In the genomic region with DNA sequence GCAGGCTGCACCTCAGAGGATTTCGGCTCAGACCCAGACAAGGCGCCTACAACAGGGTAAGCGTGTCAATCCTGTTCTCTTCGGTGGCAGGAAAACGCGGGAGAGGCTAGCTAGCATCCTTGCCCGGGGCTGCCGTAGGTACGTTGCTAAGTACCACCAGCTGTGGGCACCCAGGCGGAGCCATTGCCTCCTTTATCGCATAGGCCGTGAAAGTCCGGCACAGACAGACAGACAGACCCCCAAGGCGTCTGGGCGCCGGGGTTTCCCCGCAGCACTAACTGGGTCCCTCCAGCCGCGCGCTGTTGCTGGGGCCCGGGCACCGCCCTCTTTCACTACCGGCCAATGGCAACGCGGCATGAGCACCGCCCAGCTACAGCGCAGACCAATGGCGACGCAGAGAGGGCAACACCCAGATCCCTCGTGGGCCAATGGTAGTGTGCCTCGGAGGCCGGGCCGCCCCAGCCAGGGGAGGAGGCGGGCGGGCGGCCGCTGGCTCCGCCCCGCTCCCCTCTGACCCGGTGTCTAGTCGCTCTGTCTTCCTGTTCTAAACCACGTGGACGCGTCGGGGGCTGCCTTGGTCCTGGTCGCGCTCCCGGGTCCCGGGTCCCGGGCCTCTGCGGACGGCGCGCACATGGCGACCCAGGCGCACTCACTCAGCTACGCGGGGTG, we compare ENCODE assay signal across 8 mouse cellular contexts. TPM values are rescaled to one million over a fixed set of nuclear protein-coding genes. Genes with fewer than 3 reads are reported as not detected.
A peak's percentile ranks its signal among the peaks of the same experiment; 100 is the strongest.
DNase-seq lines count a peak whose midpoint lies in the region; ATAC-seq and TF ChIP-seq lines count a peak whose summit lies in the region.

TSS of gene Rcl1 (plus strand) at position 502 of the 669 bp plus-strand sequence.

- no peaks in the 10 kb centered on the region for H3K27me3 ChIP-seq in embryonic facial prominence, embryonic 14.5 days (replicated peaks; ENCODE audit: control insufficient read depth, insufficient read depth, low read length)
- no peaks in the 10 kb centered on the region for H3K27me3 ChIP-seq in limb, embryonic 14.5 days (ENCODE audit: control insufficient read depth, insufficient read depth, low read length)
- H3K27me3 ChIP-seq in midbrain, postnatal 0 days (ENCODE audit: insufficient read depth, low read length): no peaks in the 10 kb centered on the region

- 0% methylated on average over 27 of the region's 58 CpGs for WGBS in embryonic facial prominence, embryonic 14.5 days
- WGBS in limb, embryonic 14.5 days: under 1% methylated on average over 52 of the region's 58 CpGs
- WGBS in midbrain, postnatal 0 days: under 1% methylated on average over 50 of the region's 58 CpGs

- peak within 1 kb of the TSS; percentile 79 for H3K27ac ChIP-seq in embryonic facial prominence, embryonic 14.5 days (replicated peaks; ENCODE audit: low read depth, low read length)
- H3K27ac ChIP-seq in limb, embryonic 14.5 days (replicated peaks; ENCODE audit: low read depth, low read length): peak within 1 kb of the TSS; percentile 69
- H3K27ac ChIP-seq in midbrain, postnatal 0 days (ENCODE audit: low read depth, low read length): peak within 1 kb of the TSS; percentile 69

- H3K9ac ChIP-seq in embryonic facial prominence, embryonic 14.5 days (ENCODE audit: low read depth, low read length): peak within 1 kb of the TSS; percentile 78
- peak within 1 kb of the TSS; percentile 77 for H3K9ac ChIP-seq in limb, embryonic 14.5 days (ENCODE audit: low read depth, low read length, severe bottlenecking)
- H3K9ac ChIP-seq in midbrain, postnatal 0 days (replicated peaks; ENCODE audit: low read length, poor library complexity, severe bottlenecking): peak within 1 kb of the TSS; percentile 54

- peak; percentile 98 for DNase-seq in 3T3-L1 (ENCODE audit: low read depth, low spot score)
- DNase-seq in adrenal gland, postnatal 4 days (ENCODE audit: low spot score in 2 of 2): peak; percentile 83 to 86
- DNase-seq in embryonic facial prominence, embryonic 14.5 days (ENCODE audit: low spot score): peak; percentile 99
- peak; percentile 94 for DNase-seq in heart, adult 8-10 months (ENCODE audit: low spot score)
- peak; percentile 96 for DNase-seq in kidney, adult 9 months
- DNase-seq in limb, embryonic 14.5 days (ENCODE audit: low spot score): peak; percentile 98
- peak; percentile 99 for DNase-seq in midbrain, postnatal 0 days (ENCODE audit: low spot score)
- DNase-seq in spleen, postnatal 14 days (ENCODE audit: low spot score in 2 of 2): peak; percentile 85 to 90

- H3K4me2 ChIP-seq in embryonic facial prominence, embryonic 14.5 days (ENCODE audit: low read depth, low read length): peak within 1 kb of the TSS; percentile 85
- peak within 1 kb of the TSS; percentile 79 for H3K4me2 ChIP-seq in limb, embryonic 14.5 days (replicated peaks; ENCODE audit: low read depth, low read length, severe bottlenecking)
- H3K4me2 ChIP-seq in midbrain, postnatal 0 days (ENCODE audit: low read depth, low read length, poor library complexity, severe bottlenecking): peak within 1 kb of the TSS; percentile 88

- 0 out of 2 replicates have a peak, but pooled peaks have one; percentile 3 for TF ChIP-seq CTCF in midbrain, postnatal 0 days (IDR thresholded peaks at IDR 0.05)

- H3K9me3 ChIP-seq in embryonic facial prominence, embryonic 14.5 days (ENCODE audit: control insufficient read depth, low read length): no peaks in the 10 kb centered on the region
- H3K9me3 ChIP-seq in limb, embryonic 14.5 days (ENCODE audit: control insufficient read depth, low read length): no peaks in the 10 kb centered on the region
- no peaks in the 10 kb centered on the region for H3K9me3 ChIP-seq in midbrain, postnatal 0 days (ENCODE audit: low read length)

- TF ChIP-seq POLR2A in limb, embryonic 14.5 days (IDR thresholded peaks at IDR 0.05; ENCODE audit: borderline replicate concordance, extremely low read depth, insufficient read depth, insufficient read length): peak; percentile 94; the same call in 1 of the 2 replicates

- ATAC-seq in embryonic facial prominence, embryonic 14.5 days (ENCODE audit: low read depth): peak; percentile 100
- peak; percentile 100 for ATAC-seq in limb, embryonic 14.5 days (ENCODE audit: low FRiP score, low read depth)
- ATAC-seq in midbrain, postnatal 0 days (ENCODE audit: low FRiP score): peak; percentile 100

- peaks cover 12% of the 10 kb centered on the region for H3K4me1 ChIP-seq in embryonic facial prominence, embryonic 14.5 days (ENCODE audit: control insufficient read depth, insufficient read depth, low read length)
- H3K4me1 ChIP-seq in limb, embryonic 14.5 days (ENCODE audit: control insufficient read depth, insufficient read depth, low read length): peaks cover 8% of the 10 kb centered on the region; the same call in 1 of the 2 replicates
- no peaks in the 10 kb centered on the region for H3K4me1 ChIP-seq in midbrain, postnatal 0 days (ENCODE audit: insufficient read depth, low read length)

- H3K36me3 ChIP-seq in embryonic facial prominence, embryonic 14.5 days (ENCODE audit: control insufficient read depth, insufficient read depth, low read length): no peaks in the 10 kb centered on the region
- no peaks in the 10 kb centered on the region for H3K36me3 ChIP-seq in limb, embryonic 14.5 days (ENCODE audit: control insufficient read depth, insufficient read depth, low read length)
- H3K36me3 ChIP-seq in midbrain, postnatal 0 days (ENCODE audit: insufficient read depth, low read length): no peaks in the 10 kb centered on the region

- H3K4me3 ChIP-seq in embryonic facial prominence, embryonic 14.5 days (ENCODE audit: low read depth, low read length): peak within 1 kb of the TSS; percentile 97
- peak within 1 kb of the TSS; percentile 91 for H3K4me3 ChIP-seq in limb, embryonic 14.5 days (replicated peaks; ENCODE audit: low read length)
- H3K4me3 ChIP-seq in midbrain, postnatal 0 days (ENCODE audit: low read depth, low read length): peak within 1 kb of the TSS; percentile 61

RNA-seq across cellular contexts. Expression of gene Rcl1, which starts in this region (rescaled TPM):
- total RNA-seq in adrenal gland, postnatal 4 days (2021): 10 to 100 TPM; 26.9 to 30.0 TPM
- 44.8 and 52.9 TPM in 2 replicates for polyA plus RNA-seq in embryonic facial prominence, embryonic 14.5 days (2014; fragmentation: Nextera tagmentation; extraction: Ambion mirVana)
- total RNA-seq in heart, adult 8-10 months (2022): 1 to 10 TPM; 4.4 to 6.6 (median 5.8) TPM
- 28.2 and 30.9 TPM in 2 replicates for polyA plus RNA-seq in limb, embryonic 14.5 days (2012; rRNA removed)
- 47.4 and 48.6 TPM in 2 replicates for polyA plus RNA-seq in limb, embryonic 14.5 days (2014; fragmentation: Nextera tagmentation; extraction: Ambion mirVana)
- total RNA-seq in midbrain, postnatal 0 days (2014; rRNA removed): 23.6 and 26.1 TPM in 2 replicates
- 34.6 and 37.8 TPM in 2 replicates for polyA plus RNA-seq in midbrain, postnatal 0 days (2015; fragmentation: Nextera tagmentation; extraction: Ambion mirVana)

Comparison
In these comparisons a context has a peak if more than half of its experiments do, and no peak if none do; other contexts are left out.
1. Peak in every context shown above with its lines: DNase-seq, ATAC-seq, H3K4me3 ChIP-seq and H3K27ac ChIP-seq.